ENCODE assay signal across 17 mouse cellular contexts in genomic region chr14:22744701-22745100, GRCm38 (mm10).
A peak's percentile ranks its signal among the peaks of the same experiment; 100 is the strongest.
DNase-seq lines count a peak whose midpoint lies in the region; ATAC-seq and TF ChIP-seq lines count a peak whose summit lies in the region.
"Had no signal": no experiment of that assay in that cellular context is flagged by ENCODE, and none has a peak within 500 bp of the region (broad histone marks: within the 10 kb centered on the region; RNA-seq: fewer than 3 reads in every experiment).

No protein-coding gene starts in this region.

- TF ChIP-seq CTCF in lung, embryonic 14.5 days (IDR thresholded peaks at IDR 0.05; ENCODE audit: low read depth): no peak
- no peak for TF ChIP-seq CTCF in hindbrain, postnatal 0 days (IDR thresholded peaks at IDR 0.05; ENCODE audit: low read depth)

- no peak overlapping the region for H3K4me3 ChIP-seq in lung, embryonic 14.5 days (ENCODE audit: low read depth, low read length)
- no peak overlapping the region for H3K4me3 ChIP-seq in forebrain, embryonic 16.5 days (replicated peaks; ENCODE audit: low read length)
- H3K4me3 ChIP-seq in hindbrain, postnatal 0 days (ENCODE audit: low read length): no peak overlapping the region
- H3K4me3 ChIP-seq: intestine, embryonic 15.5 days; limb, embryonic 15.5 days had no signal

- no peak overlapping the region for H3K9ac ChIP-seq in lung, embryonic 14.5 days
- no peak overlapping the region for H3K9ac ChIP-seq in forebrain, embryonic 16.5 days (replicated peaks; ENCODE audit: low read depth, low read length)
- H3K9ac ChIP-seq in hindbrain, postnatal 0 days (replicated peaks; ENCODE audit: low read length): no peak overlapping the region
- H3K9ac ChIP-seq: intestine, embryonic 15.5 days; limb, embryonic 15.5 days; liver, postnatal 0 days had no signal

- ATAC-seq in lung, embryonic 14.5 days (ENCODE audit: insufficient read depth): no peak
- ATAC-seq in forebrain, embryonic 16.5 days: peak; percentile 37; the same call in 1 of the 2 replicates
- ATAC-seq in hindbrain, postnatal 0 days: no peak
- ATAC-seq: intestine, embryonic 15.5 days; liver, postnatal 0 days had no signal

- H3K9me3 ChIP-seq in lung, embryonic 14.5 days (ENCODE audit: low read depth, low read length): no peaks in the 10 kb centered on the region
- no peaks in the 10 kb centered on the region for H3K9me3 ChIP-seq in forebrain, embryonic 16.5 days (ENCODE audit: control insufficient read depth, low read length)
- no peaks in the 10 kb centered on the region for H3K9me3 ChIP-seq in hindbrain, postnatal 0 days (ENCODE audit: low read length)
- H3K9me3 ChIP-seq: intestine, embryonic 15.5 days; limb, embryonic 15.5 days had no signal

- peak overlapping the region; percentile 64 for H3K27ac ChIP-seq in lung, embryonic 14.5 days (ENCODE audit: low read depth)
- peak overlapping the region; percentile 33; the same call in 1 of the 2 replicates for H3K27ac ChIP-seq in forebrain, embryonic 16.5 days (ENCODE audit: low read length)
- no peak overlapping the region for H3K27ac ChIP-seq in hindbrain, postnatal 0 days
- H3K27ac ChIP-seq: intestine, embryonic 15.5 days; limb, embryonic 15.5 days had no signal

- peak; percentile 20 for DNase-seq in lung, embryonic 14.5 days
- DNase-seq in lung, postnatal 14 days: no peak
- DNase-seq in embryo, embryonic 10.5 days (ENCODE audit: low spot score): peak; percentile 39
- DNase-seq in hindbrain, postnatal 0 days (ENCODE audit: low spot score): peak; percentile 58
- no peak for DNase-seq in gastrocnemius, adult 8-10 months (ENCODE audit: low spot score in 2 of 2)
- no peak for DNase-seq in kidney, adult 11 months
- DNase-seq: adrenal gland, postnatal 10 days; cerebellum, adult 9-10 months; gastrocnemius, postnatal 10 days; heart, postnatal 14 days; kidney, postnatal 10 days; layer of hippocampus, adult 9-11 months; liver, postnatal 0 days; thymus, adult 18-20 months had no signal

- no peak overlapping the region for H3K4me2 ChIP-seq in lung, embryonic 14.5 days
- H3K4me2 ChIP-seq in forebrain, embryonic 16.5 days (ENCODE audit: low read length): no peak overlapping the region
- H3K4me2 ChIP-seq in hindbrain, postnatal 0 days (ENCODE audit: low read depth, low read length): no peak overlapping the region
- H3K4me2 ChIP-seq: intestine, embryonic 15.5 days; limb, embryonic 15.5 days had no signal

- no peaks in the 10 kb centered on the region for H3K36me3 ChIP-seq in lung, embryonic 14.5 days (ENCODE audit: insufficient read depth)
- no peaks in the 10 kb centered on the region for H3K36me3 ChIP-seq in forebrain, embryonic 16.5 days (ENCODE audit: control insufficient read depth, insufficient read depth)
- H3K36me3 ChIP-seq in hindbrain, postnatal 0 days (ENCODE audit: insufficient read depth, low read length): no peaks in the 10 kb centered on the region
- H3K36me3 ChIP-seq: intestine, embryonic 15.5 days; limb, embryonic 15.5 days had no signal

- no peaks in the 10 kb centered on the region for H3K27me3 ChIP-seq in lung, embryonic 14.5 days (ENCODE audit: insufficient read depth, low read length)
- peaks cover 34% of the 10 kb centered on the region for H3K27me3 ChIP-seq in forebrain, embryonic 16.5 days (replicated peaks; ENCODE audit: control insufficient read depth, insufficient read depth, low read length)
- no peaks in the 10 kb centered on the region for H3K27me3 ChIP-seq in hindbrain, postnatal 0 days (ENCODE audit: insufficient read depth, low read length)
- H3K27me3 ChIP-seq: intestine, embryonic 15.5 days; limb, embryonic 15.5 days had no signal

- 34% methylated on average over 5 of the region's 5 CpGs for WGBS in lung, embryonic 14.5 days
- WGBS in forebrain, embryonic 16.5 days: 4% methylated on average over 5 of the region's 5 CpGs
- WGBS in hindbrain, postnatal 0 days: 28% methylated on average over 5 of the region's 5 CpGs

- H3K4me1 ChIP-seq in lung, embryonic 14.5 days (ENCODE audit: insufficient read depth): peaks cover 15% of the 10 kb centered on the region
- peaks cover 17% of the 10 kb centered on the region for H3K4me1 ChIP-seq in forebrain, embryonic 16.5 days (replicated peaks; ENCODE audit: control insufficient read depth, insufficient read depth, low read length)
- H3K4me1 ChIP-seq in hindbrain, postnatal 0 days (ENCODE audit: insufficient read depth, low read length): no peaks in the 10 kb centered on the region

Comparison
In these comparisons a context has a peak if more than half of its experiments do, and no peak if none do; other contexts are left out.
1. DNase-seq: peak in lung, embryonic 14.5 days (single experiment), embryo, embryonic 10.5 days (single experiment) and hindbrain, postnatal 0 days (single experiment); none in lung, postnatal 14 days (single experiment), gastrocnemius, adult 8-10 months (0 of 2) and kidney, adult 11 months (single experiment).